Mouse (Mus musculus) bone marrow macrophage, adult 2 months (primary cell): Measurements from ENCODE around the gene Hoxd4.

ENCODE experiments used
- CTCF ChIP-seq: IDR thresholded peaks from 2 replicates; pipeline ENCODE4 v1.5.1; 2012; ENCODE audit warnings: low read depth, mild to moderate bottlenecking, low read length, moderate library complexity
- POLR2A ChIP-seq: IDR thresholded peaks from 2 replicates; pipeline ENCODE4 v1.6.1; 2012; ENCODE audit warnings: mild to moderate bottlenecking, low read depth, low read length, borderline replicate concordance

DNA sequence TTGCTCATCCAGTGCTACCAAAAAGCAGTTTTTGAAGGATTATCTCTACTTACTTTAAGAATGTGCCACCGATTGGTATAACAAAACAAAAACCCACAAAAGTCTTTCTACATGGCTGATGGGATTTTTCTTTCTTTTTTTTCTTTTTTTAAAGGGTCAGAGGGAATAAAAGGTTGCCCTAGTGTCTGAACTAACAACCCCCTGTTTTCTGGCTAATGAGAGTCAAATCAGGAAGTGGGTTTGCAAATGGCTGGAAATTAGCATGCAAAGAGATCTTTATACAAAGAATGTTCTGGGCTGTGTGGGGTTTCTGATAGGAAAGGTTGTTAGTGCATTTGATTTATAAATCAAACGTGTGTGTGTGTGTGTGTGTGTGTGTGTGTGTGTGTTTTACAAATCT is 8.7 kb downstream of the Hoxd4 start:
- TF ChIP-seq POLR2A, result no peak
- TF ChIP-seq CTCF, result no peak
